ENCODE assay signal across 8 mouse cellular contexts in genomic region chr14:21369127-21369526, GRCm38 (mm10).
DNase-seq lines count a peak whose midpoint lies in the region; ATAC-seq and TF ChIP-seq lines count a peak whose summit lies in the region.

No protein-coding gene starts in this region.

- H3K4me1 ChIP-seq in lung, postnatal 0 days (ENCODE audit: insufficient read depth, low read depth, low read length) = no peaks in the 10 kb centered on the region

- peak overlapping the region; percentile 92 for H3K27ac ChIP-seq in layer of hippocampus, adult 2 months
- no peak overlapping the region for H3K27ac ChIP-seq in lung, postnatal 0 days (ENCODE audit: low read length)

- ATAC-seq in hematopoietic stem cell, adult 5-6 weeks (replicated peaks in 1 of 2; ENCODE audit: insufficient read depth in 1 of 2, low FRiP score in 2 of 2, low TSS enrichment in 1 of 2, low read depth in 1 of 2, poor library complexity in 2 of 2, severe bottlenecking in 2 of 2) = peak; percentile 17 to 37; a peak in 2 of 4 replicates
- ATAC-seq in lung, postnatal 0 days = peak; percentile 95

- DNase-seq in Muller cell, postnatal 12 days (ENCODE audit: inconsistent ontology term) = peak; percentile 85
- DNase-seq in cerebellum, adult 11-12 months = peak; percentile 10
- DNase-seq in forelimb bud, embryonic 11.5 days (ENCODE audit: low read depth, low spot score) = peak; percentile 87
- DNase-seq in layer of hippocampus, adult 2 months (ENCODE audit: low spot score in 2 of 2) = peak; percentile 83 to 92
- DNase-seq in lung, postnatal 0 days (ENCODE audit: low spot score) = peak; percentile 94
- peak; percentile 77 for DNase-seq in retina, postnatal 1 day
- no peak for DNase-seq in thymus, postnatal 0 days (ENCODE audit: low spot score)

- TF ChIP-seq EP300 in lung, postnatal 0 days (IDR thresholded peaks at IDR 0.05) = peak; percentile 78

- no peaks in the 10 kb centered on the region for H3K9me3 ChIP-seq in lung, postnatal 0 days (ENCODE audit: low read length)

- no peak overlapping the region for H3K9ac ChIP-seq in lung, postnatal 0 days (replicated peaks; ENCODE audit: low read depth)

- no peaks in the 10 kb centered on the region for H3K27me3 ChIP-seq in lung, postnatal 0 days (replicated peaks; ENCODE audit: insufficient read depth, low read length)

- no peak overlapping the region for H3K4me2 ChIP-seq in lung, postnatal 0 days (replicated peaks; ENCODE audit: low read depth, low read length)

- no peak for TF ChIP-seq CTCF in layer of hippocampus, adult 2 months (conservative IDR thresholded peaks at IDR 0.05)
- no peak for TF ChIP-seq CTCF in lung, postnatal 0 days (IDR thresholded peaks at IDR 0.05)

- H3K4me3 ChIP-seq in layer of hippocampus, adult 2 months = no peak overlapping the region; the same call in 1 of the 2 replicates
- no peak overlapping the region for H3K4me3 ChIP-seq in lung, postnatal 0 days (ENCODE audit: low read depth, low read length)

- H3K36me3 ChIP-seq in lung, postnatal 0 days (ENCODE audit: insufficient read depth, low read length) = no peaks in the 10 kb centered on the region

- WGBS in lung, postnatal 0 days = 9% methylated on average over 5 of the region's 5 CpGs
